Mouse (Mus musculus) right cerebral cortex, postnatal 4 days (tissue): ENCODE measurements around the gene Olfr1380.
"Not testable (repeated sequence)": the region's sequence is repeated elsewhere in the genome, so short reads cannot be mapped to it uniquely, and the experiment has no call there.

Experiments used
- DNase-seq: peaks from one replicate; pipeline ENCODE4 v3.0.0-alpha.2; 2022

The Olfr1380 gene

GRCm38 (mm10) chr11:49556578-49556977, at the start of gene Olfr1380:
Olfr1380 (plus strand) TSS chr11:49556878.
- not testable (repeated sequence) for DNase-seq

GRCm38 (mm10) chr11:49518086-49518485, 38.6 kb upstream of the Olfr1380 start:
- no peak for DNase-seq

GRCm38 (mm10) chr11:49519348-49519747, 37.3 kb upstream of the Olfr1380 start, which contains the start of gene Olfr1383:
Olfr1383 (plus strand) TSS chr11:49519648.
- DNase-seq = no peak

GRCm38 (mm10) chr11:49527947-49528346, 28.7 kb upstream of the Olfr1380 start, which contains the start of gene Olfr1382:
Olfr1382 (plus strand) TSS chr11:49528247.
- no peak for DNase-seq

GRCm38 (mm10) chr11:49532761-49533160, 23.9 kb upstream of the Olfr1380 start:
- no peak for DNase-seq

- DNase-seq = peak; percentile 8
Observed at GRCm38 (mm10) chr11:49536631-49537030, 20.0 kb upstream of the Olfr1380 start.

GRCm38 (mm10) chr11:49543149-49543548, 13.5 kb upstream of the Olfr1380 start, which contains the start of gene Olfr1381:
Olfr1381 (plus strand) TSS chr11:49543449.
- not testable (repeated sequence) for DNase-seq

GRCm38 (mm10) chr11:49554033-49554432, 2.6 kb upstream of the Olfr1380 start:
- DNase-seq = not testable (repeated sequence)

GRCm38 (mm10) chr11:49575054-49575453, 18.4 kb downstream of the Olfr1380 start:
- DNase-seq = not testable (repeated sequence)

GRCm38 (mm10) chr11:49580452-49580851, 23.8 kb downstream of the Olfr1380 start:
- not testable (repeated sequence) for DNase-seq

- DNase-seq = no peak
Observed at GRCm38 (mm10) chr11:49590213-49590612, 33.5 kb downstream of the Olfr1380 start.

GRCm38 (mm10) chr11:49597149-49597548, 40.5 kb downstream of the Olfr1380 start:
- not testable (repeated sequence) for DNase-seq

GRCm38 (mm10) chr11:49608306-49608705, 51.6 kb downstream of the Olfr1380 start:
- DNase-seq = not testable (repeated sequence)

- DNase-seq = not testable (repeated sequence)
Observed at GRCm38 (mm10) chr11:49608938-49609867, 52.5 kb downstream of the Olfr1380 start, which contains the start of gene Flt4. Flt4 (plus strand) TSS chr11:49609263.

GRCm38 (mm10) chr11:49609868-49610824, 53.5 kb downstream of the Olfr1380 start:
- DNase-seq = not testable (repeated sequence)

GRCm38 (mm10) chr11:49611349-49611748, 54.7 kb downstream of the Olfr1380 start:
- not testable (repeated sequence) for DNase-seq

GRCm38 (mm10) chr11:49612154-49612553, 55.5 kb downstream of the Olfr1380 start:
- DNase-seq = no peak

- no peak for DNase-seq
Observed at GRCm38 (mm10) chr11:49613349-49613748, 56.7 kb downstream of the Olfr1380 start.
